Mouse (Mus musculus) c-Kit-positive CD71-positive TER-119-positive erythroid progenitor cells, embryonic 14.5 days (primary cell): ENCODE data around the gene Ncbp1.

Experiments
- DNase-seq: peaks from one replicate; pipeline ENCODE4 v3.0.0-alpha.2; 2013; ENCODE audit warnings: low spot score

Ncbp1 gene

GRCm38 (mm10) chr4:46201834-46202561, 63.6 kb downstream of the Ncbp1 start:
- peak; percentile 63 for DNase-seq

GRCm38 (mm10) chr4:46202562-46203126, 64.2 kb downstream of the Ncbp1 start:
- DNase-seq: no peak

GRCm38 (mm10) chr4:46221090-46221489, 82.7 kb downstream of the Ncbp1 start:
- no peak for DNase-seq
